Mouse (Mus musculus) spleen, adult 2 months (tissue): Measurements from ENCODE around the gene Arfgap1. TPM values are rescaled to one million over a fixed set of nuclear protein-coding genes. Genes with fewer than 3 reads are reported as not detected.

Experiments
- DNase-seq, 2 experiments: peaks; one replicate each; pipeline versions ENCODE4 v3.0.0 to v3.0.0-alpha.2; 2012 to 2021; ENCODE audit warnings: low spot score in 2 of 2, low read depth in 1 of 2
- H3K27ac ChIP-seq: fragments of 200-500 bp; 2 replicates; pipeline ENCODE4 v1.5.1; 2012; ENCODE audit warnings: low read length, inconsistent platforms; ENCODE audit not compliant: insufficient read depth
- H3K27me3 ChIP-seq: fragments of 200-500 bp; 2 replicates; pipeline ENCODE4 v1.6.1; 2012; ENCODE audit warnings: mild to moderate bottlenecking, moderate library complexity, low read length, inconsistent platforms; ENCODE audit not compliant: control insufficient read depth, insufficient read depth
- H3K36me3 ChIP-seq: fragments of 200-500 bp; 2 replicates; pipeline ENCODE4 v1.6.1; 2012; ENCODE audit warnings: mild to moderate bottlenecking, low read length, inconsistent platforms; ENCODE audit not compliant: control insufficient read depth, insufficient read depth
- H3K4me1 ChIP-seq: fragments of 200-500 bp; 2 replicates; pipeline ENCODE4 v1.6.1; 2011; ENCODE audit warnings: inconsistent platforms; ENCODE audit not compliant: control insufficient read depth, insufficient read depth, insufficient read length
- H3K4me3 ChIP-seq: fragments of 200-500 bp; 2 replicates; pipeline ENCODE4 v1.5.1; 2011; ENCODE audit warnings: mild to moderate bottlenecking, inconsistent platforms; ENCODE audit not compliant: insufficient read depth, insufficient read length; ENCODE audit errors: extremely low read depth
- CTCF ChIP-seq: fragments of 200-500 bp; IDR thresholded peaks from 2 replicates; pipeline ENCODE4 v1.5.1; 2011; ENCODE audit warnings: mild to moderate bottlenecking, inconsistent platforms; ENCODE audit not compliant: insufficient read depth, insufficient read length, insufficient replicate concordance; ENCODE audit errors: extremely low read depth
- POLR2A ChIP-seq: fragments of 200-500 bp; IDR thresholded peaks from 2 replicates; pipeline ENCODE4 v1.6.1; 2011; ENCODE audit warnings: low read depth, low read length, inconsistent platforms
- WGBS: fragments of 180-500 bp; shearing (Covaris S2); methylation state at CpG from one replicate; pipeline ENCODE4 v1.1.7; 2018; 5-methylcytosine and 5-hydroxymethylcytosine counted together
- polyA plus RNA-seq: library from polyadenylated mRNA; depleted of rRNA; stranded (reverse); fragments of >200 nt; gene quantifications from 2 replicates; pipeline ENCODE4 v1.2.3, GENCODE M21; 2012; rRNA removed

The Arfgap1 gene
- polyA plus RNA-seq, 1 experiment, result 33.9 TPM

DNA sequence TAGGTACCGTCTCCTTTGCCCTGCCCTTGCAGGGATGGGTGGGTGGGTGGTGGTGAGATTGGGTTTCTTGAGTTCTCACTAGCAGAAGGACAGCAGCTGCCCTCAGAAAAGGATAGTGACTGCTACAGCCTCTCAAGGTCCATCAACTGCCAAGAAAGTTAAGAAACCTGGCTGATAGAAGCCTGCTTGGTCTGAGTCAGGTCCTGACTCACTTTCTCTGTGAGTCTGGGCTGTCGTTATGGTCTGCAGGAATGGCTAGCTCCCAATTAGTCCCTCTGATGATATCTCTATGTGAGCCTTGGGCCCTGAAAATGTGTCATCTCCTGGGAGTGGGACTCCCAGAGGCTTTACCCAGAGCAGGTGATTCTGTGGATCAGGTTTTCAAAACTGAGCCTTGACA is 27.3 kb downstream of the Arfgap1 start:
- TF ChIP-seq POLR2A (no peak), CTCF (no peak)
- no peak overlapping the region for H3K27ac ChIP-seq
- no peaks in the 10 kb centered on the region for H3K36me3 ChIP-seq
- H3K4me1 ChIP-seq, result no peaks in the 10 kb centered on the region
- 65% methylated on average over 2 of the region's 2 CpGs for WGBS
- H3K4me3 ChIP-seq, result no peak overlapping the region
- no peak for DNase-seq
- H3K27me3 ChIP-seq, result no peaks in the 10 kb centered on the region

DNA sequence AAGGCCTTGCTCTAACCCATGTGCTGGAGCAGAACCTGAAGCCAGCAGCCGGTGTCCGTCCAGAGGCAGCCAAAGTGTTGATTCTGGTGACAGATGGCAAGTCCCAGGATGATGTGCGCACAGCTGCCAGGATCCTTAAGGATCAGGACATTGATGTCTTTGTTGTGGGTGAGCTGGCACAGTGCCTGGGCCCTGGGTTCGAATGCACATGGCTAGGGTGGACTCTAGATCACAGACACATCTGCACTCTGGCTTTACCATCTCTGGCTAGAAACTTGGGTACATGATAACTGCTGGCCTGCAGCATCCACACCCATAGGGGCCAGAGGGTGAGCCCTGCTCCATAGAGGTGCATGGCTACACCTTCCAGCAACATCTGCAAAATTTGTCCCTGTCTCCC is 28.4 kb downstream of the Arfgap1 start:
- 85% methylated on average over 4 of the region's 4 CpGs for WGBS
- Histone ChIP-seq H3K4me1 (no peaks in the 10 kb centered on the region), H3K36me3 (no peaks in the 10 kb centered on the region), H3K27ac (no peak overlapping the region), H3K27me3 (no peaks in the 10 kb centered on the region), H3K4me3 (no peak overlapping the region)
- TF ChIP-seq CTCF (no peak), POLR2A (no peak)
- no peak for DNase-seq

DNA sequence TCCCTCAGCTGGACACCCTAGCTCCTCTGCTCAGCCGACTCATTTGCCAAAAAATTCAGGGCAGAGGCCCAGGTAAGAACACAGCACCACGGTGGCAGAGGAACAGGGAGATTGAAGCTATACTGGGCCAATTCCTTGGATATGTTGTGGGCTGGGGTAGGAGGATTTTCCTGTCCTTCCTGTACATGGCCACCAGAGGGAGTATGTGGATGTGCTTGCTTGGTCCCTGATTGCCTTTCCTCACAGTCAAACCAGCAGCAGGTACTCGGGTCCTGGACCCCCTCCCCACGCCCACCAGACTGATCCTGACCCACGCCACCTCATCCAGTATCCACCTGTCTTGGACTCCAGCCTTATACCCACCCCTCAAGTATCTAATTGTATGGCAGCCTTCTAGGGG is 29.4 kb downstream of the Arfgap1 start:
- Histone ChIP-seq H3K36me3 (no peaks in the 10 kb centered on the region), H3K4me1 (no peaks in the 10 kb centered on the region), H3K4me3 (no peak overlapping the region), H3K27ac (no peak overlapping the region), H3K27me3 (no peaks in the 10 kb centered on the region)
- peak; percentile 58; the same call in 1 of the 2 replicates for TF ChIP-seq CTCF
- no peak for TF ChIP-seq POLR2A
- DNase-seq, result no peak
- WGBS, result 19% methylated on average over 5 of the region's 5 CpGs

DNA sequence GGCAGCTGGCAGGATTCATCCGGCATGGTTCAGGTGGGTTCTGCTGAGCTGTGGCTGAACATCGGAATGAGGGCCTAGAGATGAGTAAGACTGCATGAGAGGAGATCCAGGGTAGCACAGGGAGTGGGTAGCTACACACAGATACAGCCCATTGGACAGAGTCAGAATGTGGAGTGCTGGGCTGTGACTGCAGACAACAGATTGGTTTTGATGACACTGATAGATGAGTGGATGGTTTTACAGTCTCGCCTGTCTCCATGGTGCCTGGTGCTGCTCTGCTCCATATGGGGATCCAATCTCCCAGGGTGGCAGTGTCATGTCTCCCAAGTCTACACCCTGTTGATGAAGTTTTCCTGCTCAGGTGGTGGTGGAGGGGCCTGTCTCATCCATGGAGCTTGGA is 29.9 kb downstream of the Arfgap1 start:
- no peak overlapping the region for H3K27ac ChIP-seq
- no peaks in the 10 kb centered on the region for H3K36me3 ChIP-seq
- TF ChIP-seq POLR2A (no peak), CTCF (no peak)
- no peaks in the 10 kb centered on the region for H3K4me1 ChIP-seq
- DNase-seq, result no peak
- WGBS, result 72% methylated on average over 3 of the region's 3 CpGs
- H3K4me3 ChIP-seq, result no peak overlapping the region
- H3K27me3 ChIP-seq, result no peaks in the 10 kb centered on the region

DNA sequence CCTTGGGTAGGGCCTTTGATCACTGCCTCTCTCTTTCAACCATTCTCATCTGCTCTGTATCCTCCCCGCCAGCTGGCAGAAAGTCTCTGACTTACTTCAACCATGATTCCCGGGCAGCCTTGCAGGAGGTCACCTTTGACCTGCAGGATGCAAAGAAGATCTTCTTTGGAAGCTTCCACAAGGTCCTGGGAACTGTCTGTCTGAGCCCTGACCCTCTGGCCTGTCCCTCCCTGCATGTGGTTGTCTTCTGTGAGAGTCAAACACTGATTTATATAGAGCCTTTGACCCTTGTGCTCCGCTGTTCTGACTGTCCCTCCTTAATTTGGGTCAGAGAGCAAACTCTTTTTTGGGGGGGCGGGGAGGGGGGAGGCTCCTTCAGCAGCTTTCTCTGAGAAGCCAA is 40.0 kb downstream of the Arfgap1 start:
- 75% methylated on average over 4 of the region's 4 CpGs for WGBS
- Histone ChIP-seq H3K4me1 (no peaks in the 10 kb centered on the region), H3K27me3 (no peaks in the 10 kb centered on the region)

DNA sequence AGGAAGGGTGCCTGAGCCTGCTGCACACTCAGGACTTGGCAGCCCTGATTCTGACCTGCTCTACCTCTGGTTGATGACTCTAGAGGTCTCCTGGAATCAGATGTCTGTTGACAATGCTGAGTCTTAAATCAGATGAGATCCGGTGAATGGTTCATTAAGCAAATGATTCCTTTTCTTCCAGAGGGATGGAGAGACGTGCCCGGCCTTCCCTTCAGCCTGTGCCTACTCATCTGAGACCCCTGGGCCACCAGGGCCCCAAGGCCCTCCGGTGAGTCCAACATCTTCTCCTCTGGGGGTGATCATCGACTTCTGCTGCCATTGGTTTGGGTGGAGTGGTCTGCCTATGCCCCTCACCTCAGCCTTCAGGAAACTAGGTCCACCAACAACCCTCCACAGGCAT is 41.3 kb downstream of the Arfgap1 start:
- Histone ChIP-seq H3K4me1 (no peaks in the 10 kb centered on the region), H3K4me3 (no peak overlapping the region), H3K27ac (no peak overlapping the region), H3K27me3 (no peaks in the 10 kb centered on the region), H3K36me3 (no peaks in the 10 kb centered on the region)
- 83% methylated on average over 5 of the region's 5 CpGs for WGBS
- no peak for TF ChIP-seq CTCF
- TF ChIP-seq POLR2A, result no peak
- DNase-seq, result no peak

More for the DNA sequence above, 40.0 kb downstream of the Arfgap1 start:
- no peak for TF ChIP-seq POLR2A
- TF ChIP-seq CTCF, result no peak
- H3K4me3 ChIP-seq, result no peak overlapping the region
- DNase-seq, result no peak
- no peak overlapping the region for H3K27ac ChIP-seq
- H3K36me3 ChIP-seq, result no peaks in the 10 kb centered on the region

DNA sequence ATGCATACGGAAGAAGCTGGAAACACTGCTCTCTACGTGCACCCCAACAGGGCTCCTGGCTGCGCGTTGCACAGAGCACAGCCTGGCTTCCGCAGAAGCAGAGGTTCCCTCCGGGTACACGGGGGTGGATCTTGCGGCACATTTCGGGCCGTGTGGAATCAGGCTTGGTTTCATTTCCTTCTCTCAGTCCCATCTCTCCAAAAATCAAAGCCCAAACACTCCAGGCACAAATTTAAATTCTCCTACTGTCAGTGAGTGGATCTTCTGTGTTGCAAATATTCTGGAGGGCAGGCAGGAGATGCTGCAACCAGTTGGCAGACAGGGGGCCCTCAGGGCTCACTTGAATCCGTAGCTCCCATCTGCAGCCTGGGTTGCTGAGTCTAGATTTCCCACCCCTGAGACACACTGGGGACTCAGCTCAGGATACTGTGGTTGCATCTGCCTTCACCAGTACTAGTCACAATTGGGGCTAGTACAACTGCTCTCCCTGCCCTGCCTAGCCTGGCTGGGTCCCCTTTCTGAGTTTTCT is 64.4 kb downstream of the Arfgap1 start:
- no peak for DNase-seq
- no peaks in the 10 kb centered on the region for H3K4me1 ChIP-seq
- 71% methylated on average over 11 of the region's 11 CpGs for WGBS
- no peaks in the 10 kb centered on the region for H3K36me3 ChIP-seq
- no peaks in the 10 kb centered on the region for H3K27me3 ChIP-seq
- TF ChIP-seq CTCF (no peak), POLR2A (no peak)
- H3K27ac ChIP-seq, result no peak overlapping the region
- H3K4me3 ChIP-seq, result no peak overlapping the region

Other genes starting within 250 kb of the Arfgap1 start
- gene Slc17a9, start 242.0 kb upstream of the Arfgap1 start, polyA plus RNA-seq, result 43.9 and 48.1 TPM in 2 replicates
- gene Bhlhe23, start 190.3 kb upstream of the Arfgap1 start, polyA plus RNA-seq, result not detected in 2 replicates
- gene Ythdf1, start 46.3 kb upstream of the Arfgap1 start, polyA plus RNA-seq, result 23.5 and 29.3 TPM in 2 replicates
- gene Birc7, start 38.2 kb upstream of the Arfgap1 start, polyA plus RNA-seq, result not detected in 2 replicates
- gene Nkain4, start 12.5 kb upstream of the Arfgap1 start, polyA plus RNA-seq, result 3.0 and 4.7 TPM in 2 replicates
- 1.9 and 2.1 TPM in 2 replicates for gene Col20a1, start 19.3 kb downstream of the Arfgap1 start, polyA plus RNA-seq
- not detected in 2 replicates for gene Chrna4, start 76.3 kb downstream of the Arfgap1 start, polyA plus RNA-seq
- gene Kcnq2, start 168.1 kb downstream of the Arfgap1 start, polyA plus RNA-seq, result not detected in 2 replicates
- gene Eef1a2, start 189.8 kb downstream of the Arfgap1 start, polyA plus RNA-seq, result 0.05 TPM in 1 of 2 replicates, not detected in the other
- 135 and 192 TPM in 2 replicates for gene Ppdpf, start 220.0 kb downstream of the Arfgap1 start, polyA plus RNA-seq
- 0.13 and 0.15 TPM in 2 replicates for gene Ptk6, start 235.6 kb downstream of the Arfgap1 start, polyA plus RNA-seq
- gene Srms, start 246.0 kb downstream of the Arfgap1 start, polyA plus RNA-seq, result 1.4 and 1.9 TPM in 2 replicates